Mouse (Mus musculus) right cerebral cortex, postnatal 36 days (tissue): ENCODE measurements at regions not wholly inside any gene's neighbourhood (a gene's known extent, or its start where the extent isn't known, plus 50 kb on each side); places are given as distances from the start of the nearest gene placed in this dataset.
A peak's percentile ranks its signal among the peaks of the same experiment; 100 is the strongest.

Experiments used
- DNase-seq, 2 experiments: peaks; one replicate each; pipeline ENCODE4 v3.0.0; 2022; ENCODE audit warnings: low spot score in 2 of 2, mixed read lengths in 1 of 2

- no peak for DNase-seq
Measured at GRCm38 (mm10) chr17:3962176-3962575, 266.1 kb upstream of the Nox3 start.

- DNase-seq: no peak
Measured at GRCm38 (mm10) chr17:3946540-3946939, 250.5 kb upstream of the Nox3 start.

GRCm38 (mm10) chr17:3936361-3936760 is 240.3 kb upstream of the Nox3 start:
- DNase-seq: no peak

GRCm38 (mm10) chr17:3933208-3933607 is 237.1 kb upstream of the Nox3 start:
- DNase-seq: no peak

- no peak for DNase-seq
Measured at GRCm38 (mm10) chr17:3932071-3932470, 236.0 kb upstream of the Nox3 start.

- DNase-seq: no peak
Measured at GRCm38 (mm10) chr17:3927106-3927505, 231.0 kb upstream of the Nox3 start.

- no peak for DNase-seq
Measured at GRCm38 (mm10) chr17:3920282-3920681, 224.2 kb upstream of the Nox3 start.

GRCm38 (mm10) chr17:3892826-3893225 is 196.8 kb upstream of the Nox3 start:
- peak; percentile 24 to 48 for DNase-seq

GRCm38 (mm10) chr17:3883146-3883545 is 187.1 kb upstream of the Nox3 start:
- DNase-seq: no peak

GRCm38 (mm10) chr17:3879075-3879474 is 183.0 kb upstream of the Nox3 start:
- DNase-seq: no peak

- no peak for DNase-seq
Measured at GRCm38 (mm10) chr17:3869459-3870194, 173.6 kb upstream of the Nox3 start.

- no peak for DNase-seq
Measured at GRCm38 (mm10) chr17:3862384-3862783, 166.3 kb upstream of the Nox3 start.

- DNase-seq: no peak
Measured at GRCm38 (mm10) chr17:3836386-3836785, 140.3 kb upstream of the Nox3 start.

- DNase-seq: no peak
Measured at GRCm38 (mm10) chr17:3811187-3811586, 115.1 kb upstream of the Nox3 start.

- no peak for DNase-seq
Measured at GRCm38 (mm10) chr17:3803507-3803906, 107.4 kb upstream of the Nox3 start.

GRCm38 (mm10) chr17:3792597-3792996 is 96.5 kb upstream of the Nox3 start:
- no peak for DNase-seq

- no peak for DNase-seq
Measured at GRCm38 (mm10) chr17:3782156-3782555, 86.1 kb upstream of the Nox3 start.

GRCm38 (mm10) chr17:3777691-3778090 is 81.6 kb upstream of the Nox3 start:
- no peak for DNase-seq

GRCm38 (mm10) chr17:3747808-3748335 is 51.8 kb upstream of the Nox3 start:
- no peak for DNase-seq
